Mouse (Mus musculus) limb, embryonic 10.5 days (tissue): ENCODE data around the gene Gbx1. TPM values are rescaled to one million over a fixed set of nuclear protein-coding genes. Genes with fewer than 3 reads are reported as not detected.

Source experiments
- DNase-seq: peaks from one replicate; pipeline ENCODE4 v3.0.0-alpha.2; 2017; ENCODE audit warnings: low spot score
- H3K27ac ChIP-seq: fragments of 300-500 bp; sonication (generic); 2 replicates; pipeline ENCODE4 v1.5.1; 2016; ENCODE audit warnings: mild to moderate bottlenecking
- H3K27me3 ChIP-seq: fragments of 300-500 bp; sonication (generic); 2 replicates; pipeline ENCODE4 v1.6.1; 2016; ENCODE audit warnings: low read depth, mild to moderate bottlenecking; ENCODE audit not compliant: poor library complexity, severe bottlenecking
- H3K36me3 ChIP-seq: fragments of 300-500 bp; sonication (generic); 2 replicates; pipeline ENCODE4 v1.6.1; 2016; ENCODE audit warnings: mild to moderate bottlenecking, moderate library complexity
- H3K4me1 ChIP-seq: fragments of 300-500 bp; sonication (generic); 2 replicates; pipeline ENCODE4 v1.6.1; 2016
- H3K4me3 ChIP-seq: fragments of 300-500 bp; sonication (generic); 2 replicates; pipeline ENCODE4 v1.5.1; 2016; ENCODE audit warnings: mild to moderate bottlenecking, moderate library complexity
- H3K9me3 ChIP-seq: fragments of 300-500 bp; sonication (generic); replicated peaks from 2 replicates; pipeline ENCODE4 v1.6.1; 2016; ENCODE audit warnings: mild to moderate bottlenecking
- WGBS: fragments of 180-500 bp; shearing (Covaris S2); methylation state at CpG from one replicate; pipeline ENCODE4 v1.1.7; 2016; 5-methylcytosine and 5-hydroxymethylcytosine counted together
- polyA plus RNA-seq: library from polyadenylated mRNA; unstranded; fragments of >200 nt; fragmentation: Nextera tagmentation; extraction: Ambion mirVana; gene quantifications from 2 replicates; pipeline ENCODE4 v1.2.1, GENCODE M21; 2016

The Gbx1 gene
- polyA plus RNA-seq, 1 experiment from 2014 or later, result not detected

GRCm38 (mm10) chr5:24455076-24455475 lies 71.9 kb downstream of the Gbx1 start:
- peaks cover 49% of the 10 kb centered on the region for H3K4me1 ChIP-seq
- H3K4me3 ChIP-seq, result peak overlapping the region; percentile 86
- WGBS, result 89% methylated on average over 3 of the region's 3 CpGs
- no peak for DNase-seq
- H3K27ac ChIP-seq, result 0 out of 2 replicates have a peak overlapping the region, but pooled peaks have one; percentile 21
- H3K27me3 ChIP-seq, result no peaks in the 10 kb centered on the region
- no peaks in the 10 kb centered on the region for H3K9me3 ChIP-seq
- peaks cover 55% of the 10 kb centered on the region for H3K36me3 ChIP-seq

DNA sequence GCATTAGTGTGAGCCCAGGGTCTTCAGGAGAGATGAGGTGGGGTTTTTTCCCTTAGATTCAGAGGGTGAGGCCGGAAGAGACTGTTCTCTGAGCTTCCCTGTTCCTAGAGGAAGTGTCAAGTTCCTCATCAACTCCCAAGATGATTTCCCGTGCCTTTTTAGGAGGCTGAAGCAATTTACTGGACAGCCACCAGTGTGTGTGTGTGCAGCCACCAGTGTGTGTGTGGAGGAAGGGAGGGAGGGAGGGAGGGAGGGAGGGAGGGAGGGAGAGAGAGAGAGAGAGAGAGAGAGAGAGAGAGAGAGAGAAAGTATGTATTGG lies 73.1 kb downstream of the Gbx1 start:
- no peaks in the 10 kb centered on the region for H3K9me3 ChIP-seq
- H3K36me3 ChIP-seq, result peaks cover 44% of the 10 kb centered on the region
- H3K4me1 ChIP-seq, result peaks cover 49% of the 10 kb centered on the region
- H3K27me3 ChIP-seq, result no peaks in the 10 kb centered on the region; the same call in 1 of the 2 replicates
- 6% methylated on average over 2 of the region's 2 CpGs for WGBS
- no peak for DNase-seq
- H3K4me3 ChIP-seq, result peak overlapping the region; percentile 86
- H3K27ac ChIP-seq, result no peak overlapping the region; the same call in 1 of the 2 replicates

DNA sequence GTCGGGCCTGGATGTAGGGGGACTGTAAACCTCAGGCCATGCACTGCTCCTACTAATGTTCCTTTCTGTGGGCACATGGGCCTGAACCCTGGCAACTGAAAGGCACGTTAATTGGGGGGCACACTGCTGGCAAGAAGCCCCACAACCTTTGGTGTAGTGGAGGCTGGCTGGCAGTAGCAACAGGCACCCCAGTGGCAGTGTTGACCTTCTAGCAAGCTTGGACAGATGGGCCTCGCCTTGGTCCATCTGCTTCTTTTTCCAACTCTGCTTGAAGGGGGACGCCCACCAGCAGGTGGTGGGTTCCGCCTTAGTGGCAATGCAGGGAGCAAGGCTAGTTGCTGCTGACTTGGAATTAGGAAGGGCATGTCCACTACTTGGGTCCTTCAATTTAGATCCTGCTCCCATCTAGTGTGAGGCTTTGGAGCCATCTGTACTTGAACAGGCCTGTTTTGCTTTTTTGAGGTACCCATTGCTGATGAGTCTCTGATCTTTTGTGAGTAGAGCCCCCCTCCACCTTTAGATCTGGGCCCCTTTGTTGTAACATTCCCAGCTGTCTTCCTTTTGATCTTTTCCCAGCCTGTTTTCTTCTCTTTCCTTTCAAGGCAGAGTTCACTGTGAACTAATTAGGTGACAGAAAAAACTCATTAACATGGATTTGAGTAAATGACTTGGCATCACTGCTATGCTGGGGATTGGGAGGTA lies 73.6 kb downstream of the Gbx1 start:
- Histone ChIP-seq H3K4me3 (peak overlapping the region; percentile 86), H3K4me1 (peaks cover 49% of the 10 kb centered on the region), H3K9me3 (no peaks in the 10 kb centered on the region), H3K36me3 (peaks cover 39% of the 10 kb centered on the region), H3K27ac (peak overlapping the region; percentile 97), H3K27me3 (no peaks in the 10 kb centered on the region; the same call in 1 of the 2 replicates)
- WGBS, result 4% methylated on average over 5 of the region's 5 CpGs
- no peak for DNase-seq

Other genes starting within 250 kb of the Gbx1 start
- gene Kcnh2, start 175.6 kb downstream of the Gbx1 start, polyA plus RNA-seq, result 15.0 and 19.3 TPM in 2 replicates
- gene Nos3, start 162.4 kb downstream of the Gbx1 start, polyA plus RNA-seq, result 8.4 and 8.9 TPM in 2 replicates
- gene Atg9b, start 135.1 kb downstream of the Gbx1 start, polyA plus RNA-seq, result 1.4 and 2.1 TPM in 2 replicates
- gene Abcb8, start 133.5 kb downstream of the Gbx1 start, polyA plus RNA-seq, result 56.6 and 56.7 TPM in 2 replicates
- 0.13 and 0.30 TPM in 2 replicates for gene Asic3, start 113.8 kb downstream of the Gbx1 start, polyA plus RNA-seq
- 37.2 and 48.5 TPM in 2 replicates for gene Cdk5, start 103.7 kb downstream of the Gbx1 start, polyA plus RNA-seq
- 33.7 and 43.9 TPM in 2 replicates for gene Slc4a2, start 103.4 kb downstream of the Gbx1 start, polyA plus RNA-seq
- 101 and 118 TPM in 2 replicates for gene Fastk, start 81.9 kb downstream of the Gbx1 start, polyA plus RNA-seq
- 22.1 and 24.2 TPM in 2 replicates for gene Tmub1, start 79.3 kb downstream of the Gbx1 start, polyA plus RNA-seq
- 39.8 and 42.7 TPM in 2 replicates for gene Agap3, start 75.0 kb downstream of the Gbx1 start, polyA plus RNA-seq
- gene Asb10, start 13.8 kb upstream of the Gbx1 start, polyA plus RNA-seq, result 0.13 and 0.15 TPM in 2 replicates
- gene 4931409K22Rik, start 29.6 kb upstream of the Gbx1 start, polyA plus RNA-seq, result 0.05 TPM in 1 of 2 replicates, not detected in the other
- gene Abcf2, start 50.3 kb upstream of the Gbx1 start, polyA plus RNA-seq, result 177 and 197 TPM in 2 replicates
- gene Chpf2, start 59.5 kb upstream of the Gbx1 start, polyA plus RNA-seq, result 15.1 and 19.0 TPM in 2 replicates
- gene Smarcd3, start 97.2 kb upstream of the Gbx1 start, polyA plus RNA-seq, result 21.5 and 34.3 TPM in 2 replicates
- 23.7 and 26.9 TPM in 2 replicates for gene Nub1, start 158.3 kb upstream of the Gbx1 start, polyA plus RNA-seq
- gene Wdr86, start 203.5 kb upstream of the Gbx1 start, polyA plus RNA-seq, result 28.7 and 41.7 TPM in 2 replicates
- gene Crygn, start 230.8 kb upstream of the Gbx1 start, polyA plus RNA-seq, result 0.79 and 1.1 TPM in 2 replicates